Mouse (Mus musculus): ENCODE measurements around the gene Ints6.
"Not testable (repeated sequence)": the region's sequence is repeated elsewhere in the genome, so short reads cannot be mapped to it uniquely, and the experiment has no call there.

Gene Ints6

DNA sequence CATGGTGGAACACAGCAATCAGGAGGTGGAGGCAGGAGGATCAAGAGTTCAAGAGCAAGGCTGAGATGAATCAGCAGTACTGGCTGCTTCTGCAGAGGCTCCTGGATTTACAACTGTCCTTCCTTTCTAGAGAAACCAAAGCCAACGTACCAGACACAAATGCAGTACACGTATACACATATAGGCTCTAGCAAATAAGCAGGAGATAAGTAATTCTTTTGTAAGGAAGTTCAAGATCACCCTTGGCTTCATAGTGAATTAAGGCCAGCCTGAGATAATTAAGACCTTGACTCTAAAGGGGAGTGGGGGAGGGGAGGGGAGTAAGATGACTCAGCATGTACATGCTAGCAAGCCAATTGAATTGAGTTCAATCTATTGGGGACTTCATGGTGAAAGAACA is 9.5 kb downstream of the Ints6 start:
- no peak for DNase-seq (ENCODE audit: low read depth)

DNA sequence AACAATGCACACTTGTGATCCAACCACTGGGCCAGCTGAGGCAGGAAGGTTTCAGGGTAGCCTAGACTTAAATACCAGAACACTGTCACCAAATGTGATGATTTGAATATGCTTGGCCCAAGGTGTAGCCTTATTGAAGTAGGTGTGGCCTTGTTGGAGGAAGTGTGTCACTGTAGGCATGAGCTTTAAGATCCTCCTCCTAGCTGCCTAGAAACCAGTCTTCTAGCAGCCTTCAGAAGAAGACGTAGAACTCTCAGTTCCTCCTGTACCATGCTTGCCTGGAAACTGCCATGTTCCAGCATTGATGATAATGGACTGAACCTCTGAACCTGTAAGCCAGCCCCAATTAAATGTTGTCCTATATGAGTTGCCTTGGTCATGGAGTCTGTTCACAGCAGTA is 25.3 kb downstream of the Ints6 start:
- no peak for DNase-seq (ENCODE audit: low read depth)

DNA sequence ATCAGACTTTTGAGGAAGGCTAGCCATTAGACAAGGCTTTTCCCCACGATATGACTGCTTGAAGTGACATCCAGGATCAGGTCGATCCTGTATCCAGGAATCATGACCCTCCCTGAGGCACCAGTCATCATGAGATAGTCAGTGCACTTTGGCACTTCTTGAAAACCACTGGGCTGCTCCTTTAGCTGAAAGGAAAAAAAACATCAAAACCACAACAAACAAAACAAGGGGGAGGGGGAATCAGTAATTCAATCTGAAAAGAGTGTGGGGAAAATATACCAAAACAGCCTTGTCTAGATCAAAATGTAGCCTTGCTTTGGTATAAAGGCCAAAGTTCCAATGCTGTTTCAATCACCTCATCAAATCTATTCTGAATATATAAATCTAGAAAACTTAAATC is 27.3 kb downstream of the Ints6 start:
- peak; percentile 44 for DNase-seq (ENCODE audit: low read depth)

DNA sequence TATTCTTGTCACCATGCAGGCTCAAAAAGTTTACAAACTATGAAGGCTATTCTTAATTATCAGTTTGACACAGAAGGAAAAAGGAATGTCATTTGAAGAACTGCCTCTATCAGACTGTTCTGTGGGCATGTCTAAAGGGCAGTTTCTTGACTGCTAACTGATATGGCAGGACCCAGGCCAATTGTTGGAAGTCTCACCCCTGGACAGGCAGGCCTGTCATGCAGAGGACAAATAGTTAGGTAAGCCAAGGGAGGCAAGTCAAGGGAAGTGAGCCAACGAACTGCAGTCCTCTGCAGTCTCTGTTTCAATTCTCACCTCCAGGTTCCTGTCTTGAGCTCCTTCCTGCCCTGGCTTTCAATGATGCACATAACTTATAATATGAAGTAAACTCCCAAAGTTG is 29.1 kb downstream of the Ints6 start:
- DNase-seq (ENCODE audit: low read depth) = no peak

DNA sequence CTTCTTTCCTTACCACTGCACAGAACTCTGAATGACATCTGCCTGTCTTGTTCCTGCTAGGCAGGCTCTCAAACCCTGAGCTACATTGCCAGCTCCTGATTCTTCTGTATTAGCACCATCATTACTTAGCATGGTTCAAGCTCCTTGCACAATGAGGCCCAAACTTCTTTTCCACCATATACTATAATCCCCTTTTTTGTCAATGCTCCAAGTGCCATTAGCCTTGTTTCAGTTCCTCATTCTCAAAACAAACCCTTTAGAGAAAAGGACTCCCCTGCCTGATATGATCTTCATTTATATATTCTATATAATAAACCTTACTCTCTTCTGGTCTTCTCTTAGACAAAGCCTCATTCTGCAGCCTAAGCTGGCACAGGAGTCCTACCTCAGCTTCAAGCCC is 36.4 kb downstream of the Ints6 start:
- DNase-seq (ENCODE audit: low read depth) = no peak

DNA sequence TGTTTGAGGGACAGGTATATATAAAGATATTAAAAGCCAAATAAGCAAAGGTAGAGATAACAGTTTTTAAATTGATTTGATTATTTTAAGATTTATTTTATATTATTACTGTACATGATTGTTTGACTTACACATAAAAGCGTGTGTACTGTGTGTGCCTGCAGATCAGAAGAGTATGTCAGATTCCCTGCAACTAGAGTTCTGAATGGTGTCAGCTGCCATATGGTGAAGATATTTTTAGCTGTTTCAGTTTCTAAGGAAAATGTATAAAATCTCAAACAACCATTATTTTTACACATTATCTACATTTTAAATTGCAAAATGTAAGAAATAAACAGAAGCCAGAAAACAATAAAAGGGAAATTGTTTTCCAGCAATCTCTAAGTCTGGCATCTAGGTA is 39.3 kb downstream of the Ints6 start:
- no peak for DNase-seq (ENCODE audit: low read depth)

DNA sequence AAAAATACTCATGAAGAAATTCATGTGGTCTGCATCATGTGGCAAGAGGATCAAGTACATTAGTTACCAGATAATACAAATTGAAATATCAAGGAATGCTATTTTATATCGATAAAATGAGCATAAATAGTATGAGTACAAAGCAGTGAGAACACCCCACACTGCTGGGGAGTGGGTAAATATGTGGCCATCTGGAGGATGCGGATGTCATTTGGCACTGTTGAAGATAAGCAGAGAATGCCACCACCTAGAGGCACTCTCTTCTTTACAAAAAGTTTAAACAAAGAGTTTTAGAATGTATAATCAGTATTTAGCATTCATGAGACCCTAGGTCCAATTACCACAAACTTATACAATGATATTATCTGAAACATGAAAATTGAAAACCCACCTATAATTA is 42.8 kb downstream of the Ints6 start:
- DNase-seq (ENCODE audit: low read depth) = no peak

DNA sequence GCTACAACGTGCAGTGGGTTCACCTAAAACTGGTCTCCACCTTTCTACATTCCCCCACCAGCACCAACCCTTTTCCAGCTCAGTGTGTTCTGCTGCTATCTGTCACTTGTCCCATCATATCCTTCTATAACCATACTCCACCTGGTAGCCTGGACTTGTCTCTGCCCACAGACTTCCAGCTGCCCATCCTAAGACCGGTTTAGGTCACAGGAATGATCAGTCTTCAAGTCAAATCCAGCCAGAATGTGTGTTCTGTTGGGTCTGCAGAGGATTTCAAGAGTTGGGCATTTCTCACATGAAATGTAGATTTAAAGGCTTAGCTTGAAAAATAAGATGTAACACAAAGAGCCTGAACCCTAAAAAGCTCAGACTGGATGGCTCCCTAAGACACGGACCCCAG is 87.3 kb downstream of the Ints6 start:
- DNase-seq (ENCODE audit: low read depth) = no peak

DNA sequence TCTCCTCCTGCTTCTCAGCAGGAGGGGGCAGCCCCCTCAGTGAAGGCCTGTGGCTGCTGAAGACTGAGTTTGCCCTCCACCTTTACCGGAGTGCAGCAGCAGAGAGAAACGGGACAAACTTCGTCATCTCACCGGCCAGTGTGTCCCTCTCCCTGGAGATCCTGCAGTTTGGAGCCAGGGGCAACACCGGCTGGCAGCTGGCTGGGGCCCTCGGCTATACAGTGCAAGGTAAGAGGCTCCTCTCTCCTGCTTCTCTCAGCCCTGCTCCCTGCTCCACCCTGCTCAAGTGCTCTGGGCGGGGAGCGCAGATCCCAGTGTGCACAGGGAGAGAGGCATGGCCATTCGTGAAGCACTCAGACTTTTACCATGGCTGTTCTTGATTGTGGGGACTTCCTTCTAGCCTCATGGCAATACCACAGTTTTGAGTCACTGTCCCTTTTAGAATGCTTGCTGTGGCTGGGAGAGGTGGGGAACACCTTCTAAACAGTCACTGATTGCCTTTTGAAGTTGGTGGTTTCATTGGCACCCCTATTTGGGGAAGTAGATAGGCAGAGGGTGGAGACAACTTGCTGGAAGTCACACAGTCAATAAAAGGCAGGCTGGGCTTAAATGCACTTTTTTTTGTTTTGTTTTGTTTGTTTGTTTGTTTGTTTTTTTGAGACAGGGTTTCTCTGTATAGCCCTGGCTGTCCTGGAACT is 95.8 kb downstream of the Ints6 start:
- DNase-seq (ENCODE audit: low read depth) = no peak

DNA sequence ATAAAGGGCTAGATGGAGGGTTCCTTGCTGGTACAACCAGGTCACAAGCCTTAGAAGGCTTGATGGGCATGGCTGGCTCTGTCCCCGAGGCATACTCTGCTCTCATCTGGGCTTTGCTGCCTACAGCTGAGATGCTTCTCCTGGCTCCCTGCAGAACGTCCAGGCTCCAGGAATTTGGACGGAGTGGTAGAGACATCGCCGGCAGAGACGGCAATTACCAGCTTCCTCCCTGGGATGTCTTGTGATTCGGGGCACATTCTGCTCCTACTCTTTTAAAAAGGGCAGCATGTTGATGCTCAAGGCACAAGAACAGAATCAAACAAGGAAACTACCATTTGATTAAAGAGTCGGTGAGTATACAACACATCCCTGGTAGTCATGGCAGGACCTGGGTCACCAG is 97.6 kb downstream of the Ints6 start, which contains the start of gene Serpine3:
Gene Serpine3 (plus strand): TSS at position 301 of the 400 bp plus-strand sequence.
- DNase-seq (ENCODE audit: low read depth) = no peak

DNA sequence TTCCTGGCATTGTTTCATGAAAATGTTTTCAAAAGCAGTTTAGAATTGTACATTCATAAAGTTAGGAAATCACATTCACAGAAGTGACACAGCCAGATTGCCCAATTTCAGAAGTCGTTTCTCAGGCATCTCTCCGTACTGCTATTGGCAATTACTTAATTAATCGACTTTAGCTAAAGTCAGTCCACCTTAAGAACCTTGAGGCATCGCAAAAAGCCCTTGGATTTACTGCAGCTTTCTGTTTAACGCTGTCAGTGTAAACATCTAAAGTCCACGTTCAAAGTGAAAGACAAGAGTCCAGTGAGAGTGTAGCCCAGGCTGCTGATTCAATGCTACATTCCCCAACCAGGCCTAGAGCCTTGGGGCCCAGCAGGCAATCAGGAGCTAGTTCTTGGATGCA is 98.6 kb downstream of the Ints6 start:
- no peak for DNase-seq (ENCODE audit: low read depth)

DNA sequence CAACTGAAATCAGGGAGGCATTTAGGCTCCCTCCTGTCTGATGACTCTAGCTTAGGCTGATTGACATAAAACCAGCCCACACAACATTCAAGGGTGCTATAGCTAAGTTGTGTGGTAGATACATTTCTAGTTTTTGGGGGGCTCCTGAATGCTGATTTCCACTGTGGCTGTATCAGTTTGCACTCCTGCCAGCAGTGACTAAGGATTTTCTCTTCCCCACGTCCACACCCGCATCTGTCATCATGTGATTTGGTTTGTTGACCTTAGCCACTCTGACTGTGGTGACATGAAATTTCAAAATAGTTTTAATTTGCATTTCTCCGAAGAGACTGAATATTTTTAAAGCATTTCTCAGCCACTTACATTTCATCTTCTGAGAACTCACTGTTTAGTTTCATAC is 103.5 kb downstream of the Ints6 start:
- no peak for DNase-seq (ENCODE audit: low read depth)

DNA sequence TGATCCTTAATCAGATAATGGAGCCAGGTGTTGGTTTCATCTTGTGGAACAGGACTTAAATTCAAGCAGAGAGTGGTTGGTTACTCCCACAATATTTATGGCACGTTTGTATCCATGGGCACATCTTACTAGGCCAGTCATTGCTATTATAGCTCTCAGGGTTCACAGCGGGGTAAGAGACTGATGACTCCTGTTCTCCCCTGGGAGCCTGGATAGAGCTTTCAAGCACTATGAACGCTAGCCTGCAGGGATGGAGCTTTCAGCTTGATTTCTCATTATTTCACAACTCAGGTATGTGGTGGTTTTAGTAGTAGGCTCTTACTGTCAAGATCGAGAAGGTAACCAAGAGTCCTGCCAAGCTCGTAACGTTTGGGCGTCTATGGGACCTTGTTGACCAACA is 105.0 kb downstream of the Ints6 start:
- DNase-seq (ENCODE audit: low read depth) = no peak

DNA sequence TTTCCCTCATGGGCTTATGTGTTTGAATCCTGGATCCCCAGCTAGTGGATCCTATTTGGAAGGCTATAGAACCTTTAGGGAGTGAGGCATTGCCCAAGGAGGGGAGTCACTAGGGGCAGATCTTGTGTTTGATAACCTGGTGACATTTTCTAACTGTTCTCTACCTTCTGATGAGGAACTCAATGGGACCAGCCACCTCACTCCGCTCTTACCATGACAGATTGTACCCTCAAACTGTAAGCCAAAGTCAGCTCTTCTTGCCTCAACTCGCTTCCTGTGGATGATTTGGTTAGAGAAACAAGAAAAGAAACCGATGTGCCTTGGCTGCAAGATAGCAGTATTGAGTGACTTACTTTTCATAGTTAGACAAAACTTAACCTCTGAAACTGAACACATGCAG is 109.2 kb downstream of the Ints6 start:
- no peak for DNase-seq (ENCODE audit: low read depth)

DNA sequence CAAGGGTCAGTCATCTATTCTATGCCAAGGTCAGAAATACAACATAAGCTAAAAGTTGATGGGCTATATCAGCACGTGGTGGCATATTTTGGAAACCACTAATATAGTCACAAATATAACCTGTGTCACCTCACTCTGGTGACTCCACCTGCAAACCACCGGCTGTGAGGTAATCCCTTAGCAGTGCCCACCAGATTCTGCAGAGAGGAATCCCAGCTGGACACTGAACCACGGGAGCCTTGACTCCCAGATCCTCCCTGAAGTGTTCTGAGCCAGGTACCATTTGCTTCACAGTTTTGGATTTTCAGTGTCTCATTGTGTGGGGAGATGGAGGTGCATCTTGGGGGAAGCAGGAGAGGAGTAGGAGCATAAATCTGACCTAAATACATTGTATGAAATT is 110.6 kb downstream of the Ints6 start:
- no peak for DNase-seq (ENCODE audit: low read depth)

DNA sequence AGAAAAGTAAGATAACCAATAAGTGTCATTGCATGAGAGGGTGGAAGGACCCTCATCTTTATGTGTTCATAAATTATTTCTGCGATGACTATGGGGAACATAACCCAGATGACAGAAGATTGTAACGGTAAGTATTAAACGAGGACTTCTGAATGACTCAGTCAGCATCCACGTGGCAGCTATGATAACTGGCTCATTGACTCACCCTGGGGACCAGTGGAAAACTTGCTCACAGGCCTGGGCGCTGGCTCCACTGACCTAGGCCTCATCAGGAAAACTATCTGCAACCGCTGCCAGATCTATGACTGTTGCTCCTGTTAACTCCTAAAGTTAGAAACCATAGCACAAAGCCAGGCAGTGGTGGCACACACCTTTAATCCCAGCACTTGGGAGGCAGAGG is 112.6 kb downstream of the Ints6 start:
- DNase-seq (ENCODE audit: low read depth) = no peak

DNA sequence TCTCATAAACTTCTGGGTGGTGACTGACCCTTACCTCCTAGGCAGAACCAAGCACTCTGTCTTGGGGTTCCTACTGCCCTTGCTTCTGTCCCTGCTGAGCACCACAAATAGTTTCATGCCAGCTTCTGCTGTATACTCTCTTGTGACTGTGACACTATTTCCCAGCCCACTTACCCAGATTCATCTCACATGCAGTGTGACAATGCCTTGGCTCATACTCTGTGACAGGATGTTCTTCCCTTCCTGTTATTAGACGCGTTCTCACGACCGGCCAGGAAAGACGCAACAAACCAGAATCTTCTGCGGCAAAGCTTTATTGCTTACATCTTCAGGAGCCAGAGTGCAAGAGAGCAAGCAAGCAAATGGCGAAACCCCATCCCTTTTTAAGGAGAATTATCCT is 118.6 kb downstream of the Ints6 start:
- not testable (repeated sequence) for DNase-seq (ENCODE audit: low read depth)

DNA sequence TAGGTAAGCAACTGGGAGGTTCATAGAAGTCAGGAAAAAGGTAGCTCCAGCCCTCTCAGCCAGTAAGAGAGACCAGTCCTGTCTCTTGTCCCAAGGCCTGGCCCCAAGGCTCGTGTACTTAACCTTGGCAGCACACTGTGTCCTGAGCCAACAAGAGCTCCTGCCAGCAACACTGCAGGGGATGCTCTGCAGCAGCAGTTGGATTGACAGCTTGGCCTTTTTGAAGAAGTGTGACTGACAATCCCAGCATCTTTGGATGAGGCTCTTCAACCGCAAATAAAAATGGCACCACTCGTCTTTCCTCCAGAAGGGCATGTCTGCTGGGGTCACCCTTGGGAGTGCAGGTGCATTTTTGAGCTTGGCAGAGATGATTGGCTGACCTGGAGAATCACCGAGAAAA is 120.6 kb downstream of the Ints6 start:
- no peak for DNase-seq (ENCODE audit: low read depth)

DNA sequence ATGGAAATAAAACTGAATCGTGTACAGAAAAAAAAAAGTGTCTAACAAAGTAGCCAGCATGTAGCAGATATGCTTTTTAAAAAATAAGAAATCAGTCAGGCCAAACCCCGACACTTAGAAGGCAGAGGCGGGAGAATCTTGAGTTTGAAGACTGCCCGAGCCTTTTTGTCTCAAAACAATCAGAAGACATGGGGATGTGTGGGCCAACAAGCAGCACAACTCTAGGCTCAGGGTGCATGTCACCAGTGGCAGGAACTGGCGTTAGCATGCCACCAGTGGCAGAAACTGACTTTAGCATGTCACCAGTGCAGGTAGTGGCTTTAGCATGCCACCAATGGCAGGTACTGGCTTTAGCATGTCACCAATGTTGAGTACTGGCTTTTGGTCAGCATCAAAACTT is 121.4 kb downstream of the Ints6 start:
- no peak for DNase-seq (ENCODE audit: low read depth)

DNA sequence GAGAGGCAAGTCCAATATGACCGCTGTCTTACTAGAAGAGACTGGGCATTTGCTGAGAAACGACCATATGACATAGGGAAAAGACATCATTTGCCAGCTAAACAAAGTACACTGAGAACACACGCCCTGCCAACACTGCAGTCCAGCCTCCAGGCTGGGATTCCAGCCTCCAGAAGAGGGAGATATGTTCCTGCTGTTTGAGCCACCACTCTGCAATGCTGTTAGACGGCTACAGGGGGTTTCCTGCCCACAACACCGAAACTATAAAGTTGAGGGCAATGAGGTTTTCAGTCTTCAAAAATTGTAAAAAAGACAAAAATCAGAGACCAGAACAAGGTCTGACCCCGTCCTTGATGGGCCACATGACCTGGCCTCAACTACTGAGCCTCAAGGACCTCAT is 121.9 kb downstream of the Ints6 start:
- DNase-seq (ENCODE audit: low read depth) = peak; percentile 1

DNA sequence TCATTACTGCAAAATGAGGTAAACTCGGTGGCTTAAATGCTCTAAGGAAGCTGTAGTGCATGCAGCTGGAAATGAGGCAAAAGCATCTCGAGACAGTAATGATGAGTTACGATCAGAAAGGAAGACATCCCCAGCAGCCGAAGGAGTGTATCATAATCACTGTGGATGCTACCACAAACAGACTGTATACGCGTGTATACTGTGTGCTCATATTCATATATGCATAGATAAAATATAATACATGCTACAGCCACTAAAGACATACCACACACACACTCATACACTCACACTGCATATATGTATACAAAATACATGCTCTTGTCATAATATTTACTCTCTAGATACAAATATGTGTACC is 122.6 kb downstream of the Ints6 start:
- DNase-seq (ENCODE audit: low read depth) = no peak

DNA sequence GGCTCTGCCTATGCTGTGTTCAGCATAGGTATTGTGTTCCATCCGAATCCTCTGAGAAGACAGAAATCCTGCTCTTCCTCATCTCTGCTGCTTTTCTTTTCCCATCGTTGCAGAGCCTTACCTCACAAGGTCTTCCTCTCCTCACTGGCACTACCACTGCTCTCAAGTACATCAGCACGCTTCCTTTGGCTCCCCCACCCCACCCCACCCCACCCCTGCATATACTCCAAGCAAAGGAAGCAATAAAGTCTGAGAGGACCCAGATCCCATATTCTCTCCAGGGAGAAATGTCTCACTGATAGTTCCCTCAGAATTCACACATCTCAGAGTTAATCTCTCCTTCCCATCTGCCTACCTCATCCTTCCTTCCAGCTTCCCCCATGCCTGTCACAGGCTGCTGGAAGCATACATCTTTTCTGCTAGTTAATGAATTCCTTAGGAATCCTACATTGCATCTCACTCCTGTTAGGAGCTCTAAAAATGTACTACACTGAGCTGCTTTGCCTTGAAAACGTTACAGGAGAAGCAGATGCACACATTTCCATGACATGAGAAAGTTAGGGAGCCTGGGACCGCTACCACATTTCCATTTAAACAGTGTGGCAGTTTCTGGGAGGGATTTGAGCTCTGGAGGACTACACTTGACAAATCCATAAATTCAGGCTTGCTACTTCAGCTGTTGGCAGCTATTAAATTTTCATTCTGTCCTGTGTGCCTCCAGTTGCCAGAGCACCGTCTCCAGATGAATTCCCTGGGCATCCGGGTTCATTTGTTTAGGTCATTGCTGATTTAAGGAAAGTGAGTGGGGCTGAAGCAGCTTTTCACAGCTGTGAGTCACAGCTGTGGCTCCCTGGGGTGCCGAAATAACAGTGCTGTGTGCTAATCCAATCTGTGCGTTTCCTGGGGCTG is 123.3 kb downstream of the Ints6 start:
- DNase-seq (ENCODE audit: low read depth) = no peak

DNA sequence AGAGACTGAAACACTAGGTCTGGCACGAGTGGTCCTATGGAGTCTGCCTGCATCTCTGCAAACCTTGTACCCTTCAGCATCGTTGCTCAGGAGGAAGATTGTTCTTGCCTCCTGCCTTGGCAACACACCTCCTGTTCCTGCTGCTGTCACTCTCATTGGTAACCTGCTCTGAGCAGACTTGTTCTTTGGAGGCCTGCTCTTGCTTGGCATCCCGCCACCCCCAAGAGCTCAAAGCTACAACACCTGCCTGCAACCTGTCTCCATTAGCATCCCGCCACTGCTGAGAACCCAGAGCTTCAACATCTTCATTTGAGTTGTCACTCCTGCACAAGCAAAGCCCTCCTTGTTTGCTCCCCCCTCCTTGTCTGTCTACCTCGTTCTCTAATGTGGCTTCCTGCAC is 133.0 kb downstream of the Ints6 start:
- DNase-seq (ENCODE audit: low read depth) = no peak

Data from naive thymus-derived CD4-positive, alpha-beta T cell, adult 2 months (primary cell).